Mouse (Mus musculus): ENCODE data around the gene Lypd4. TPM values are rescaled to one million over a fixed set of nuclear protein-coding genes. Genes with fewer than 3 reads are reported as not detected.
"Not testable (repeated sequence)": the region's sequence is repeated elsewhere in the genome, so short reads cannot be mapped to it uniquely, and the experiment has no call there.

Gene Lypd4
- polyA plus RNA-seq, 1 experiment from 2014 or later: not detected

GRCm38 (mm10) chr7:24901114-24901513 is 31.4 kb upstream of the Lypd4 start:
- 89% methylated on average over 6 of the region's 6 CpGs for whole genome bisulfite sequencing

DNA sequence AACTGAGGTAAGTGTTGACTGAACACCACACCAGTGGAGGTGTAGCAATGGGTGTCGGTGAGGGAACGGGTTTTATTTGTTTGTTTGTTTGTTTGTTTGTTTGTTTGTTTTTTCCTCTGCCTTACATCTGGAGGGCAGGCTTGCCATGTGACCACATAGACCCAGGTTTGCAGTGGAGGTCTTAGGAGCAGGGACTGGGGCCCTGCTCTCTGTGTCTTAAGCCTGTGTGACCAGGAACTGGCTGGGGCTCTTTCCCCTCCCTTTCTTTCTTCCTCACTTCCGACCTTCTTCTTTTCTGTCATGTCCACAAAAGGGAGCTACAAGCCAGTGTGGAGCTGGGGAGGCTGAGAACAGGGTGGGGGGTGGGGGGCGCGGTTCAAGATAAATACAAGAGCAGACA is 28.2 kb upstream of the Lypd4 start:
- Histone ChIP-seq H3K4me2 (no peak overlapping the region), H3K9ac (no peak overlapping the region), H3K4me1 (no peaks in the 10 kb centered on the region), H3K9me3 (replicated peaks) (no peaks in the 10 kb centered on the region), H3K36me3 (ENCODE audit: poor library complexity, severe bottlenecking) (no peaks in the 10 kb centered on the region), H3K4me3 (no peak overlapping the region), H3K27me3 (no peaks in the 10 kb centered on the region), H3K27ac (no peak overlapping the region)
- 84% methylated on average over 5 of the region's 5 CpGs for WGBS
- ATAC-seq: no peak

More at GRCm38 (mm10) chr7:24901114-24901513, 31.4 kb upstream of the Lypd4 start:
- ATAC-seq: no peak
- H3K9me3 ChIP-seq (replicated peaks): no peaks in the 10 kb centered on the region
- H3K4me3 ChIP-seq: no peak overlapping the region
- no peaks in the 10 kb centered on the region for H3K27me3 ChIP-seq
- H3K4me1 ChIP-seq: peaks cover 23% of the 10 kb centered on the region
- no peak overlapping the region for H3K27ac ChIP-seq
- H3K36me3 ChIP-seq (ENCODE audit: poor library complexity, severe bottlenecking): no peaks in the 10 kb centered on the region
- H3K4me2 ChIP-seq: no peak overlapping the region
- no peak overlapping the region for H3K9ac ChIP-seq

DNA sequence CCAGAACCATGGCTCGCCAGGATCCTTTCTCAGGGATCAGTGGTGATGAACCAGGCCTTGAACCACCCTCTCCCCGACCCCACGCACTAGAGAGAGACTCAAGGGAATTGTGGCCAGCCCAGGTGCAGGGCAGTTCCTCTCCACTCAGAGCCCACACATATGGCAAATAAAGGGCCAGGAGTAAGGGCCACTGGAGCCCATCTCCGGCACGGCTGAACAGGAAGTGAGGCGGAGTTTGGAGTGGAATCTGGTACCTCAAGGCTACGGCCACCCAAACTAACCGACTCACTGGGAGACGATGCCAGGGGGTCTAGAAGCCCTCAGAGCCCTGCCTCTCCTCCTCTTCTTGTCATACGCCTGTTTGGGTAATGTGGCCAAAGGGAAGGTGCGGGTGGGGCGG is 27.5 kb upstream of the Lypd4 start, which contains the start of gene Cd79a:
Cd79a (plus strand) TSS at position 158 of the 400 bp plus-strand sequence.
- H3K27me3 ChIP-seq: no peaks in the 10 kb centered on the region
- H3K4me3 ChIP-seq: no peak within 1 kb of the TSS
- no peaks in the 10 kb centered on the region for H3K36me3 ChIP-seq (ENCODE audit: poor library complexity, severe bottlenecking)
- no peaks in the 10 kb centered on the region for H3K9me3 ChIP-seq (replicated peaks)
- H3K27ac ChIP-seq: no peak within 1 kb of the TSS
- ATAC-seq: no peak
- H3K4me2 ChIP-seq: no peak within 1 kb of the TSS
- H3K9ac ChIP-seq: no peak within 1 kb of the TSS
- H3K4me1 ChIP-seq: no peaks in the 10 kb centered on the region
- WGBS: 85% methylated on average over 12 of the region's 12 CpGs

DNA sequence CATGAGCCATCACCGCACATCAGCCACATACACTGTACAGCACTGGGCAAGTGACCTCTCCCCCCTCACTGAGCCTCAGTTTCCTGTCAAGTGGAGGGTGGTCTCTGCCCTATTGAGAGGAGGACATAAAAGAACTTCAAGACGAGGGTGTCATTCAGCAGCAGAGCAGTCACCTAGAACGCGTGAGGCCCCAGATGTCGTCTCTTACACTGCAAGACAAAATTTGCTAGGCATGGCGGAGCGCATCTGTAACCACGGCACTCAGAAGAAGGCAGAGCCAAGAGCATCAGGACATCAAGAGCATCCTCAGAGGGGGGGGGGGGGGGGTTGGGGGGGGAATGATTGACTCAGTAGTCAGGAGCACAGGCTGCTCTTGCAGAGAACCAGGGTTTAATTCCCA is 26.5 kb upstream of the Lypd4 start:
- no peaks in the 10 kb centered on the region for H3K4me1 ChIP-seq
- 77% methylated on average over 8 of the region's 8 CpGs for WGBS
- ATAC-seq: no peak

GRCm38 (mm10) chr7:24895749-24896148 is 26.0 kb upstream of the Lypd4 start:
- not testable (repeated sequence) for H3K9ac ChIP-seq; H3K4me3 ChIP-seq; H3K27me3 ChIP-seq; H3K9me3 ChIP-seq (replicated peaks); H3K27ac ChIP-seq; H3K4me2 ChIP-seq; H3K36me3 ChIP-seq (ENCODE audit: poor library complexity, severe bottlenecking); H3K4me1 ChIP-seq; ATAC-seq
- 91% methylated on average over 2 of the region's 2 CpGs for WGBS

More for the DNA sequence above, 26.5 kb upstream of the Lypd4 start:
- peaks cover 2% of the 10 kb centered on the region for H3K36me3 ChIP-seq (ENCODE audit: poor library complexity, severe bottlenecking)
- no peaks in the 10 kb centered on the region for H3K9me3 ChIP-seq (replicated peaks)
- H3K27ac ChIP-seq: no peak overlapping the region
- H3K4me2 ChIP-seq: no peak overlapping the region
- no peak overlapping the region for H3K9ac ChIP-seq
- no peaks in the 10 kb centered on the region for H3K27me3 ChIP-seq
- no peak overlapping the region for H3K4me3 ChIP-seq

DNA sequence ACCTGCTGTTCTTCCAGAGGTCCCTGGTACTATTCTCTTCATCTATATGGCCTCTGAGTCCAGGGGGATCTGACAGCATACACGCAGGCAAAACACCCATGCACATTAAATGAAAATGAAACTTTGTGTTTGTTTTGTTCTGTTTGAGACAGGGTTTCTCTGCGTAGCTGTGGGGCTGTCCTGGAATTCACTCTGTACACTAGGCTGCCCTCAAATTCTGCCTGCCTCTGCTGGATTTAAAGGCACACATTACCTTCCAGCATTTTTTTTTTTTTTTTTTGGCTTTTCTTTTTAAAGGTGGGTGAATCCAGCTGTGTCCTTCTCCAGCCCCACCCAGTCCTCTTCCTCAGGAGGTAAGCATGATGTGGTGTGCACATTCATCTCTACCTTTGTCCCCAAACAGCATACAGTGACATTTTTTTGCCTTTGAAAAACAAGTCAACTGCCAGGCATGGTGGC is 22.4 kb upstream of the Lypd4 start:
- H3K4me2 ChIP-seq: no peak overlapping the region
- H3K9me3 ChIP-seq (replicated peaks): no peaks in the 10 kb centered on the region
- no peak for ATAC-seq
- H3K4me1 ChIP-seq: peaks cover 9% of the 10 kb centered on the region
- no peaks in the 10 kb centered on the region for H3K27me3 ChIP-seq
- no peak overlapping the region for H3K27ac ChIP-seq
- WGBS: 76% methylated on average over 2 of the region's 2 CpGs
- no peak overlapping the region for H3K4me3 ChIP-seq
- no peak overlapping the region for H3K9ac ChIP-seq
- H3K36me3 ChIP-seq (ENCODE audit: poor library complexity, severe bottlenecking): peaks cover 42% of the 10 kb centered on the region

DNA sequence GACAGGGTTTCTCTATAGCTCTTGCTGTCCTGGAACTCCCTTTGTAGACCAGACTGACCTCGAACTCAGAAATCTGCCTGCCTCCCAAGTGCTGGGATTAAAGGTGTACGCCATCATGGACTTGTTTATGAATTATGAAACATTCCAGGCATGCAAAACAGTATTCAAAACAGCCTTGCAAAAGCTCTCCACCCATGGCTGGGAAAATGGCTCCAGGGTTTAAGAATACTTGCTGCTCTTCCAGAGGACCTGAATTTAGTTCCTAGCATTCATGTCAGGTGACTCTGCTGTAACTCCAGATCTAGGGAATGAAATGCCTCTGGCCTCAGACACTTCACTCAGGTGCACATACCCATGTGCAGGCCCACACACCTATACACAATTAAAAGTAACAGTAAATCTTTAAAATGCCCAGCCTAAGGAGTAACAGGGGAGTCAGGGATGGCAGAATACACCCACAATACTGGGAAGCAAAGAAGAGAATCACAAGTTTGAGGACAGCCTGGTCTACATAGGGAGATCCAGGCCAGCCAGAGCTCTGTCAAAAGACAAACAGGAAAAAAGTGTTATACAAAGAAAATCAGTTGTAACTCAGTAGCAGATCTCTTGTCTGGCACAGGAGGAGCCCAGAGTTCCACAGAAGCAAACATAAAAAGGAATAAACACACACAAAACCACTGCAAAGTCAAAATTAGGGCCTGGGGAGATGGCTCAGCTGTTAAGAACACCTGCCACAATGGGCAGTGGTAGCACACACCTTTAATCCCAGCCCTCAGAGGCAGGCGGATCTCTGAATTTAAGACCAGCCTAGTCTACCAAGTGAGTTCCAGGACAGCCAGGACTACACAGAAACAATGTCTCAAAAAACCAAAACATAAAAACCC is 21.7 kb upstream of the Lypd4 start:
- no peaks in the 10 kb centered on the region for H3K27me3 ChIP-seq
- H3K36me3 ChIP-seq (ENCODE audit: poor library complexity, severe bottlenecking): peaks cover 49% of the 10 kb centered on the region
- peaks cover 16% of the 10 kb centered on the region for H3K4me1 ChIP-seq
- no peak for ATAC-seq
- H3K9ac ChIP-seq: no peak overlapping the region
- no peak overlapping the region for H3K4me2 ChIP-seq
- H3K27ac ChIP-seq: no peak overlapping the region
- H3K4me3 ChIP-seq: no peak overlapping the region
- no peaks in the 10 kb centered on the region for H3K9me3 ChIP-seq (replicated peaks)
- WGBS: 73% methylated on average over 3 of the region's 3 CpGs

DNA sequence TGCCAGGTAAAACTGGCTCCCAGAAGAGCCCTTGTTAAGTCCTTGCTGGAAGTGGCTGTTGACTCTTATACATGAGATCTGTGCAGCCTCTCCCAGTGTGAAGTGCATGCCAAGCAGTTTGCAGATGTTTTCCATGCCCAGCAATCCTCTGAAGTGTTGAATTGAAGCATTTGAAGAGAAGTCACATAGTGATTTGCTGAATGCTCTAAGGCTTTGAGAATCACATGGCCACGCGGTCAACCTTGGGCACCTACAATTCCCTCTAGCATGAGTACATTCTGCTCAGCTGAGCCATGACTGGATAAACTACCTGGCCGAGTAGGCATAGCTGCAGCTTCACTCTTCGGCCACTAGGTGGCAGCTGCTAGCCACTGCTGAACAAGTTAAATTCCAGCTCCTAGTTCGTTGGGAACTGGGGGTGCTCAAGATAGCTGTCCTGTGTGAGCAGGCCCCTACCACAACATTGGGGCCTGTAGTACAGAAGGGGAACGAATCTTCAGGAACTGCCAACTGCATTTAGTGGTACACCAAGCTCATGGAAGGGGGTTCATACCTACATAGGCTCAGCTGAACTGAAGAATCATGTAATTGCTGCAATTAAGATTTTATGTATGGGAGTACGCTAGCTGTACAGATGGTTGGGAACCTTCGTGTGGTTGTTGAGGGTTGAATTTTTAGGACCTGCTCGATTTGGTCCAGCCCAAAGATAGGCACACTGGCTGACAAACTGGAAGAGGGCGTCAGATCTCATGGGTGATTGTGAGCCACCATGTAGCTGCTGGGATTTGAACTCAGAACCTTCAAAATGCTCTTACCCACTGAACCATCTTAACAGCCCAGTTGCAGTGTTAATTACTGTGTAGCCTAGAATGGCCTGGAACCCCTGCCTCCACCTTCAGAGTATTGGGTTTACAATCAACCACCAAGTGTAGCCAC is 20.8 kb upstream of the Lypd4 start:
- H3K27ac ChIP-seq: no peak overlapping the region
- peaks cover 25% of the 10 kb centered on the region for H3K4me1 ChIP-seq
- no peak overlapping the region for H3K4me3 ChIP-seq
- no peak overlapping the region for H3K9ac ChIP-seq
- H3K27me3 ChIP-seq: no peaks in the 10 kb centered on the region
- ATAC-seq: peak; percentile 70
- no peaks in the 10 kb centered on the region for H3K9me3 ChIP-seq (replicated peaks)
- H3K4me2 ChIP-seq: no peak overlapping the region
- 33% methylated on average over 10 of the region's 10 CpGs for WGBS
- H3K36me3 ChIP-seq (ENCODE audit: poor library complexity, severe bottlenecking): peaks cover 58% of the 10 kb centered on the region

- H3K27ac ChIP-seq: no peak overlapping the region
- H3K4me2 ChIP-seq: no peak overlapping the region
- peaks cover 58% of the 10 kb centered on the region for H3K36me3 ChIP-seq (ENCODE audit: poor library complexity, severe bottlenecking)
- H3K9ac ChIP-seq: no peak overlapping the region
- no peak for ATAC-seq
- peaks cover 31% of the 10 kb centered on the region for H3K4me1 ChIP-seq
- no peaks in the 10 kb centered on the region for H3K27me3 ChIP-seq
- 80% methylated on average over 6 of the region's 6 CpGs for WGBS
- H3K9me3 ChIP-seq (replicated peaks): no peaks in the 10 kb centered on the region
- no peak overlapping the region for H3K4me3 ChIP-seq
Observed at GRCm38 (mm10) chr7:24889431-24890220, 19.9 kb upstream of the Lypd4 start.

DNA sequence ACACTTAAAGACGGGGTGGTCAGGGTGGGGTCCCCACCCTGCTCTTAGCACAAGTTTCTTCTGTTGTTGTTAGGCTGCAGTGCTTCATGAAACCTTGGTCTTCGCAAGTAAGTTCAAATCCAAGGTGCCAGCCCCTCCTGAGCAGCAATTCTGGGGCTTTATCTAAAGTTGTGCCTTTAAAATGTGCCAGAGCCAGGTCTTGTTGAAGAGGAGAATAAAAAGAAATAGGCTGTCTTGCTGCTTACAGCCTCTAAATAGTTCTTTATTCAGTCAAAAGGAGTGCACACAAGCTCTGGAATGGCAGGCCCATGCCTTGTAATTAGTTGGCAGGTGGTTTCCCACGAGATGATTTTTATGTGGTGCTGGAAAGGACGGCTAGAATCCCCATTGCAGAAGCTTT is 17.4 kb upstream of the Lypd4 start:
- H3K4me2 ChIP-seq: peak overlapping the region; percentile 86
- WGBS: 52% methylated on average over 4 of the region's 4 CpGs

DNA sequence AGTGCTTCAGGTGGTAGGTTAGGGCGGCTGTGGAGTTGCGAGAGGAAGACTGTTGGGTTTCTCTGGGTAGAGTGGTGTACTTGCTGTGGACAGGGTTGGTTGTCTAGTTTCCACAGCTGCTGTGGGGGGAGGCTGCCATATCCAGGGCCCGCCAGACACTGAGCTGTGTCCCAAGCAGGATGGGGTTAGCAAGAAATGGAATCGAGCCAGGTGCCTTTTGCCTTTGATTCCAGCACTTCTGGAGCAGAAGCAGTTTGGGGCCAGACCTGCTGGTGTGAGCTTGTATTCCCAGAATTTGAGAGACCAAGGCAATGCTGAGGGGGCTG is 16.5 kb upstream of the Lypd4 start:
- Histone ChIP-seq H3K4me1 (peaks cover 31% of the 10 kb centered on the region), H3K27ac (no peak overlapping the region; the same call in 1 of the 2 replicates), H3K4me3 (peak overlapping the region; percentile 91), H3K36me3 (ENCODE audit: poor library complexity, severe bottlenecking) (peaks cover 56% of the 10 kb centered on the region), H3K4me2 (peak overlapping the region; percentile 86), H3K9me3 (replicated peaks) (no peaks in the 10 kb centered on the region), H3K9ac (peak overlapping the region; percentile 100), H3K27me3 (no peaks in the 10 kb centered on the region)
- WGBS: 60% methylated on average over 4 of the region's 4 CpGs
- ATAC-seq: no peak

More for the DNA sequence above, 17.4 kb upstream of the Lypd4 start:
- Histone ChIP-seq H3K9ac (peak overlapping the region; percentile 100), H3K27me3 (no peaks in the 10 kb centered on the region), H3K9me3 (replicated peaks) (no peaks in the 10 kb centered on the region), H3K4me1 (peaks cover 31% of the 10 kb centered on the region), H3K27ac (peak overlapping the region; percentile 16; the same call in 1 of the 2 replicates), H3K36me3 (ENCODE audit: poor library complexity, severe bottlenecking) (peaks cover 58% of the 10 kb centered on the region), H3K4me3 (0 out of 2 replicates have a peak overlapping the region, but pooled peaks have one; percentile 91)
- ATAC-seq: no peak
